Mouse (Mus musculus): ENCODE data around the gene Btg1. TPM values are rescaled to one million over a fixed set of nuclear protein-coding genes. Genes with fewer than 3 reads are reported as not detected.

The Btg1 gene
- polyA plus RNA-seq, 1 experiment from 2014 or later: 50.8 TPM

- no peaks in the 10 kb centered on the region for H3K27me3 ChIP-seq (ENCODE audit: control insufficient read depth, insufficient read depth, low read length)
- no peaks in the 10 kb centered on the region; the same call in 1 of the 2 replicates for H3K4me1 ChIP-seq (ENCODE audit: control insufficient read depth, insufficient read depth, low read length)
- DNase-seq (ENCODE audit: low spot score): no peak
- 80% methylated on average over 2 of the region's 2 CpGs for WGBS
- no peaks in the 10 kb centered on the region for H3K36me3 ChIP-seq (ENCODE audit: control insufficient read depth, insufficient read depth, low read length)
- ATAC-seq (ENCODE audit: insufficient number of reproducible peaks, low FRiP score, low TSS enrichment, low read depth): no peak
- no peaks in the 10 kb centered on the region for H3K9me3 ChIP-seq (ENCODE audit: control insufficient read depth, low read length)
- no peak overlapping the region for H3K27ac ChIP-seq (replicated peaks; ENCODE audit: low read depth, low read length)
- no peak overlapping the region for H3K4me3 ChIP-seq (ENCODE audit: low read depth, low read length)
- H3K9ac ChIP-seq (ENCODE audit: low read length): no peak overlapping the region
- H3K4me2 ChIP-seq (ENCODE audit: low read depth, severe bottlenecking): no peak overlapping the region
Measured at GRCm38 (mm10) chr10:96655066-96655465, 38.3 kb downstream of the Btg1 start.

- WGBS: 90% methylated on average over 3 of the region's 3 CpGs
- Histone ChIP-seq H3K9me3 (ENCODE audit: control insufficient read depth, low read length) (no peaks in the 10 kb centered on the region), H3K4me3 (ENCODE audit: low read depth, low read length) (no peak overlapping the region), H3K9ac (ENCODE audit: low read length) (no peak overlapping the region), H3K4me1 (ENCODE audit: control insufficient read depth, insufficient read depth, low read length) (no peaks in the 10 kb centered on the region; the same call in 1 of the 2 replicates), H3K27me3 (ENCODE audit: control insufficient read depth, insufficient read depth, low read length) (no peaks in the 10 kb centered on the region), H3K36me3 (ENCODE audit: control insufficient read depth, insufficient read depth, low read length) (no peaks in the 10 kb centered on the region), H3K4me2 (ENCODE audit: low read depth, severe bottlenecking) (no peak overlapping the region), H3K27ac (replicated peaks; ENCODE audit: low read depth, low read length) (no peak overlapping the region)
- DNase-seq (ENCODE audit: low spot score) (no peak), ATAC-seq (ENCODE audit: insufficient number of reproducible peaks, low FRiP score, low TSS enrichment, low read depth) (no peak)
Measured at GRCm38 (mm10) chr10:96656176-96656575, 39.4 kb downstream of the Btg1 start.

GRCm38 (mm10) chr10:96658906-96659305 is 42.1 kb downstream of the Btg1 start:
- Histone ChIP-seq H3K4me3 (ENCODE audit: low read depth, low read length) (no peak overlapping the region), H3K27me3 (ENCODE audit: control insufficient read depth, insufficient read depth, low read length) (no peaks in the 10 kb centered on the region), H3K4me2 (ENCODE audit: low read depth, severe bottlenecking) (no peak overlapping the region), H3K27ac (replicated peaks; ENCODE audit: low read depth, low read length) (no peak overlapping the region), H3K4me1 (ENCODE audit: control insufficient read depth, insufficient read depth, low read length) (no peaks in the 10 kb centered on the region; the same call in 1 of the 2 replicates), H3K9me3 (ENCODE audit: control insufficient read depth, low read length) (no peaks in the 10 kb centered on the region), H3K9ac (ENCODE audit: low read length) (no peak overlapping the region), H3K36me3 (ENCODE audit: control insufficient read depth, insufficient read depth, low read length) (no peaks in the 10 kb centered on the region)
- DNase-seq (ENCODE audit: low spot score) (no peak), ATAC-seq (ENCODE audit: insufficient number of reproducible peaks, low FRiP score, low TSS enrichment, low read depth) (no peak)
- WGBS: 9% methylated on average over 5 of the region's 5 CpGs

- no peak for ATAC-seq (ENCODE audit: insufficient number of reproducible peaks, low FRiP score, low TSS enrichment, low read depth)
- Histone ChIP-seq H3K27me3 (ENCODE audit: control insufficient read depth, insufficient read depth, low read length) (no peaks in the 10 kb centered on the region), H3K9me3 (ENCODE audit: control insufficient read depth, low read length) (no peaks in the 10 kb centered on the region), H3K9ac (ENCODE audit: low read length) (no peak overlapping the region), H3K4me3 (ENCODE audit: low read depth, low read length) (no peak overlapping the region), H3K27ac (replicated peaks; ENCODE audit: low read depth, low read length) (no peak overlapping the region), H3K4me1 (ENCODE audit: control insufficient read depth, insufficient read depth, low read length) (no peaks in the 10 kb centered on the region; the same call in 1 of the 2 replicates), H3K36me3 (ENCODE audit: control insufficient read depth, insufficient read depth, low read length) (no peaks in the 10 kb centered on the region), H3K4me2 (ENCODE audit: low read depth, severe bottlenecking) (no peak overlapping the region)
- 90% methylated on average over 10 of the region's 10 CpGs for WGBS
- DNase-seq (ENCODE audit: low spot score): no peak
Measured at GRCm38 (mm10) chr10:96660280-96660985, 43.6 kb downstream of the Btg1 start.

- Histone ChIP-seq H3K27me3 (ENCODE audit: control insufficient read depth, insufficient read depth, low read length) (no peaks in the 10 kb centered on the region), H3K27ac (replicated peaks; ENCODE audit: low read depth, low read length) (no peak overlapping the region), H3K4me3 (ENCODE audit: low read depth, low read length) (no peak overlapping the region), H3K9ac (ENCODE audit: low read length) (no peak overlapping the region), H3K4me1 (ENCODE audit: control insufficient read depth, insufficient read depth, low read length) (no peaks in the 10 kb centered on the region; the same call in 1 of the 2 replicates), H3K9me3 (ENCODE audit: control insufficient read depth, low read length) (no peaks in the 10 kb centered on the region), H3K36me3 (ENCODE audit: control insufficient read depth, insufficient read depth, low read length) (no peaks in the 10 kb centered on the region), H3K4me2 (ENCODE audit: low read depth, severe bottlenecking) (no peak overlapping the region)
- ATAC-seq (ENCODE audit: insufficient number of reproducible peaks, low FRiP score, low TSS enrichment, low read depth) (no peak), DNase-seq (ENCODE audit: low spot score) (no peak)
- WGBS: 91% methylated on average over 4 of the region's 4 CpGs
Measured at GRCm38 (mm10) chr10:96662976-96663375, 46.2 kb downstream of the Btg1 start.

GRCm38 (mm10) chr10:96663739-96664430 is 47.1 kb downstream of the Btg1 start:
- Histone ChIP-seq H3K4me1 (ENCODE audit: control insufficient read depth, insufficient read depth, low read length) (no peaks in the 10 kb centered on the region; the same call in 1 of the 2 replicates), H3K9me3 (ENCODE audit: control insufficient read depth, low read length) (no peaks in the 10 kb centered on the region), H3K27ac (replicated peaks; ENCODE audit: low read depth, low read length) (no peak overlapping the region), H3K4me2 (ENCODE audit: low read depth, severe bottlenecking) (no peak overlapping the region), H3K36me3 (ENCODE audit: control insufficient read depth, insufficient read depth, low read length) (no peaks in the 10 kb centered on the region), H3K27me3 (ENCODE audit: control insufficient read depth, insufficient read depth, low read length) (no peaks in the 10 kb centered on the region), H3K9ac (ENCODE audit: low read length) (no peak overlapping the region), H3K4me3 (ENCODE audit: low read depth, low read length) (no peak overlapping the region)
- ATAC-seq (ENCODE audit: insufficient number of reproducible peaks, low FRiP score, low TSS enrichment, low read depth) (no peak), DNase-seq (ENCODE audit: low spot score) (no peak)
- WGBS: 89% methylated on average over 9 of the region's 9 CpGs
